Mouse (Mus musculus) heart, embryonic 14.5 days (tissue): ENCODE data around the gene Vmn2r24. TPM values are rescaled to one million over a fixed set of nuclear protein-coding genes. Genes with fewer than 3 reads are reported as not detected.

Experiments used
- polyA plus RNA-seq: library from polyadenylated mRNA; unstranded; fragments of >200 nt; fragmentation: Nextera tagmentation; extraction: Ambion mirVana; gene quantifications from 2 replicates; pipeline ENCODE4 v1.2.1, GENCODE M21; 2014

Vmn2r24 gene
- polyA plus RNA-seq, 1 experiment from 2014 or later, result not detected

Other genes starting within 250 kb of the Vmn2r24 start
- not detected in 2 replicates for gene Vmn2r21, start 245.5 kb upstream of the Vmn2r24 start, polyA plus RNA-seq
- not detected in 2 replicates for gene Vmn2r22, start 128.2 kb upstream of the Vmn2r24 start, polyA plus RNA-seq
- not detected in 2 replicates for gene Vmn2r23, start 76.2 kb upstream of the Vmn2r24 start, polyA plus RNA-seq
- gene Vmn2r25, start 74.6 kb downstream of the Vmn2r24 start, polyA plus RNA-seq, result not detected in 2 replicates
- not detected in 2 replicates for gene Vmn2r26, start 245.7 kb downstream of the Vmn2r24 start, polyA plus RNA-seq